Comparison of ENCODE assay signal across 8 mouse cellular contexts in genomic region chr1:80709299-80709698, GRCm38 (mm10). TPM values are rescaled to one million over a fixed set of nuclear protein-coding genes. Genes with fewer than 3 reads are reported as not detected.
DNase-seq lines count a peak whose midpoint lies in the region; ATAC-seq lines count a peak whose summit lies in the region.

No protein-coding gene starts in this region.

- no peak overlapping the region for H3K9ac ChIP-seq in heart, embryonic 16.5 days (ENCODE audit: low read length)

- no peak for DNase-seq in frontal cortex, postnatal 25 days (ENCODE audit: low spot score in 2 of 2)
- DNase-seq in cerebellum, postnatal 25 days: peak; percentile 18 to 26
- peak; percentile 8 to 30 for DNase-seq in left cerebral cortex, postnatal 14 days (ENCODE audit: low spot score in 2 of 2)
- DNase-seq in midbrain, embryonic 10.5 days (ENCODE audit: low spot score): no peak
- DNase-seq in ovary, adult 18-20 months (ENCODE audit: low spot score): no peak
- DNase-seq in embryo, embryonic 10.5 days (ENCODE audit: low spot score): no peak

- intact Hi-C loops in left cerebral cortex, postnatal 14 days (cut with DNase I): no loop called here

- peak overlapping the region; percentile 34 for H3K4me2 ChIP-seq in heart, embryonic 16.5 days (ENCODE audit: low read depth, low read length)

- WGBS in heart, embryonic 16.5 days: 33% methylated on average over 14 of the region's 14 CpGs
- WGBS in midbrain, embryonic 10.5 days: 88% methylated on average over 14 of the region's 14 CpGs

- H3K9me3 ChIP-seq in heart, embryonic 16.5 days (replicated peaks; ENCODE audit: control insufficient read depth, low read length): no peaks in the 10 kb centered on the region
- no peaks in the 10 kb centered on the region for H3K9me3 ChIP-seq in midbrain, embryonic 10.5 days (replicated peaks)

- ATAC-seq in frontal cortex, adult (ENCODE audit: low TSS enrichment): peak; percentile 91
- ATAC-seq in heart, embryonic 16.5 days (replicated peaks; ENCODE audit: extremely low read depth, insufficient read depth, low FRiP score): no peak

- H3K27ac ChIP-seq in heart, embryonic 16.5 days (ENCODE audit: low read length): peak overlapping the region; percentile 59
- no peak overlapping the region for H3K27ac ChIP-seq in midbrain, embryonic 10.5 days (replicated peaks)

- no peaks in the 10 kb centered on the region for H3K27me3 ChIP-seq in heart, embryonic 16.5 days (ENCODE audit: control insufficient read depth, insufficient read depth, low read length)
- no peaks in the 10 kb centered on the region for H3K27me3 ChIP-seq in midbrain, embryonic 10.5 days (ENCODE audit: low read depth, poor library complexity, severe bottlenecking)

- no peaks in the 10 kb centered on the region for H3K36me3 ChIP-seq in heart, embryonic 16.5 days (ENCODE audit: control insufficient read depth, insufficient read depth)
- H3K36me3 ChIP-seq in midbrain, embryonic 10.5 days: no peaks in the 10 kb centered on the region

- peak overlapping the region; percentile 28 for H3K4me3 ChIP-seq in heart, embryonic 16.5 days (ENCODE audit: low read length)
- H3K4me3 ChIP-seq in midbrain, embryonic 10.5 days: no peak overlapping the region

- H3K4me1 ChIP-seq in heart, embryonic 16.5 days (ENCODE audit: control insufficient read depth, insufficient read depth, low read length): peaks cover 12% of the 10 kb centered on the region
- no peaks in the 10 kb centered on the region for H3K4me1 ChIP-seq in midbrain, embryonic 10.5 days

RNA-seq across cellular contexts. Expression of gene Dock10, which starts 49.0 kb away (rescaled TPM):
- polyA plus RNA-seq in heart, embryonic 16.5 days (2015; fragmentation: Nextera tagmentation; extraction: Ambion mirVana): 3.5 and 5.4 TPM in 2 replicates
- 10 to 100 TPM; 19.1 to 23.3 TPM for total RNA-seq in left cerebral cortex, postnatal 14 days (2021)
- polyA plus RNA-seq in midbrain, embryonic 10.5 days (2016; fragmentation: Nextera tagmentation; extraction: Ambion mirVana): 1.9 and 2.1 TPM in 2 replicates

Comparison
In these comparisons a context has a peak if more than half of its experiments do, and no peak if none do; other contexts are left out.
1. DNase-seq: peak in cerebellum, postnatal 25 days (2 of 2) and left cerebral cortex, postnatal 14 days (2 of 2); none in frontal cortex, postnatal 25 days (0 of 2), midbrain, embryonic 10.5 days (single experiment), ovary, adult 18-20 months (single experiment) and embryo, embryonic 10.5 days (single experiment).